Mouse (Mus musculus): ENCODE measurements around the gene Usp32.
A peak's percentile ranks its signal among the peaks of the same experiment; 100 is the strongest.
"Not testable (repeated sequence)": the region's sequence is repeated elsewhere in the genome, so short reads cannot be mapped to it uniquely, and the experiment has no call there.

Usp32 gene

GRCm38 (mm10) chr11:85139581-85140540, at the start of gene Usp32:
Gene Usp32 (minus strand): TSS chr11:85140161.
- DNase-seq = peak; percentile 97

DNA sequence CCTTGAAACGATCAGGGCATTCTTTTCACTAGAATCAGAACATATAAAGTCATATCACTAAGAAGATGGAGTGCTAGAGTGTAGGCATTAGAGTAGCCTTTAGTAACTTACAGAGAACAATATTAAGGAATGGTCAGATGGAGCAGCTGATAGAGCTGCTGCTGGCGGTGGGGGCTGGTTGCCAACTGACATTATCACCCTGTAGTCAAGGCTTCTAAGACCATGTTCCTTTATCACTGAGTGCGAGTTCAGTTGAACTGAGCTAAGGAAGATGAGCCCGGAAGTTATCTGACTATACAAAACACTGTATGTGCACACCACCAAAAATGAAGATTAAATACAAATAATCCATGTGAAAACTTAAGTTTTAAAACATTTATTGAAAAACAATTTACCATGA, 49.1 kb upstream of the Usp32 start:
- DNase-seq = no peak

- no peak for DNase-seq
Measured at GRCm38 (mm10) chr11:85184839-85185238, 44.9 kb upstream of the Usp32 start.

DNA sequence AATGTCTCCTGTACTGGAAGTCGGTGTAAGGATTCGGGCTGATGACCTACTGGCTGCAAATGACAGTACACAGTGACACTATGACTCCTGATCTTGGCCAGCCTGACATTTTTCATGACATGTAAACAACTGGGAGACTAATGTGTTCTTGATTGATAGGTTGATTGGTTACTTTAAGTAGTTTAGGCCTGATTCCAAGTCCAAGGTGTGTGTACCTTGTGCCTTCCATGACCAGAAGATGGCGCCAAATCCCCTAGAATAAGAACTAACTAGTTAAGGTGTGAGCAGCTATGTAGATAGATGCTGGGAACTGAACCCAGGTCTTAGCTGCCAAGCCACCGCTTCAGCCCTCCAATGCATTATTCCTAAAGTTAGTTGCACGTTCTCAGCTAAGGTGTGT, 44.1 kb upstream of the Usp32 start:
- no peak for DNase-seq

- DNase-seq = no peak
Measured at GRCm38 (mm10) chr11:85183284-85183779, 43.4 kb upstream of the Usp32 start.

- DNase-seq = peak; percentile 76
Measured at GRCm38 (mm10) chr11:85182617-85183283, 42.8 kb upstream of the Usp32 start.

DNA sequence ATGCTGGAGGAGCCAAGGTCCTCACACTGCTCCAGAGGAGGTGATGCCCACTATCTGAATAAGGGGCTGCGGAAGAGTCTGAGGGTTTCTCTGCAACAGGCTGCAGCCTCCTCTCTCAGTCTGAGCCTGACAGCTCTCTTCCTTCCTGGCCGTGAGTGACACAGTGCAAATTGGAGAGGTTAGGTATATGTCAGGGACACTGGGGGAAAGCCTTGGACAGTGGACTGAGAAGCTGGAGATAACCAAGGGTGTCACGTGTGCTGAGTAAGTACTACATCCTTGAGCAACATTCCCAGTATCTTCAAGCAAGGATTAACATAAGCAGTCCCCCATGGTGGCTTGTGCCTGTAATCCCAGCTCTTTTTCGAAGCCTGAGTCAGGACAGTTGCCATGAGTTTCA, 38.5 kb upstream of the Usp32 start:
- no peak for DNase-seq

GRCm38 (mm10) chr11:85177761-85178160, 37.8 kb upstream of the Usp32 start:
- no peak for DNase-seq

DNA sequence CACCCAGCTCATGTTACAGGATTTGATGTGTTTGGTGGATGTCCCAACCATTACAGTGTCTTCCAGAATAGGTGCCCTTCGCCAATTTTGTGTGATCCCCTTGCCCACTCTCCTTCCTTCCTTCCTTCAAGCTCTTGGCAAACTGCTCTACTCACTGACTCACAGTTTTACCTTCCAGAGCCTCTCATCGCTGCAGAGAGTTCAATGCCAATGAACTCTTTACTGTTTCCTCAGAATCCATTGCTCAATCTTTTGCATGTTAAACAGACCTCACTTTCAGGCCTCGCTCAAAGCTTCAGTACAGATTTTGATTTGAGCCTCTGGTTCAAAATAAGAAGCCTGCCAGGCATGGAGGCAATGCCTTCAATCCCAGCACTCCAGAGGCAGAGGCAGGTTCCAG, 36.0 kb upstream of the Usp32 start:
- no peak for DNase-seq

- DNase-seq = no peak
Measured at GRCm38 (mm10) chr11:85170833-85171232, 30.9 kb upstream of the Usp32 start.

DNA sequence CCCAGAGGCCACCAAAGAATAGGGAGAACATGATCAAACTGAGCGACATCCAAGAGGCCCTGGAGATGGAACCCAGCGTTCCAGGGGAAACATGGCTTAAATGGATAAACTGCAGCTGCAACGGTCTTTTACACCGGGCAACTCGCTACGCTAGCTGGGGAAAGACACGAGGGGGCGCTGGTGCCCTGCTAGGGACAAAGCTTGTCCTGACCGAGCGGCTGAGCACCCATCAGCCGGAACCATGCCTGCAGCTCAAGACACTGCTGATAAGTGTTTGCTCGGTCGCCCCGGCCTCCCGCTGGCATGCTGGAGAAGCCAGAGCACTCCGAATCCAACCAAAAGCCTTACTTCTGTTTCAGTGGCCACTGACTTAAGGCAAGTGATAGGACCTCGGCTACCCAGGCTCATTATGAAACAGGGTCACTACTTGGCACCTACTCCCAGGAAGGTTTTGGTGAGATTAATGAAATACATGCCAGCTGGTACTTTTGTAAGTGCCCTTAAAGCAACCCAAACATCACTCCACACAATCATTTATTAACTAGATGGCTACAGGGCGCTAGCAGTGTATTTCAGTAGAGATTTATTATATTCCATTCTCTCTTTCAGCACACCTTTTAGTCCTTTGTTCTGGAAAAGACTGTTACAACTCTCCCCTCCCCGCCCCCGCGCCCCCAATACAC, 30.2 kb upstream of the Usp32 start, which contains the start of gene 1700125H20Rik:
Gene 1700125H20Rik, plus strand, starts transcription at position 347 of the 683 bp plus-strand sequence.
- DNase-seq = peak; percentile 82

- DNase-seq = no peak
Measured at GRCm38 (mm10) chr11:85167503-85167902, 27.5 kb upstream of the Usp32 start.

- DNase-seq = no peak
Measured at GRCm38 (mm10) chr11:85164371-85164770, 24.4 kb upstream of the Usp32 start.

DNA sequence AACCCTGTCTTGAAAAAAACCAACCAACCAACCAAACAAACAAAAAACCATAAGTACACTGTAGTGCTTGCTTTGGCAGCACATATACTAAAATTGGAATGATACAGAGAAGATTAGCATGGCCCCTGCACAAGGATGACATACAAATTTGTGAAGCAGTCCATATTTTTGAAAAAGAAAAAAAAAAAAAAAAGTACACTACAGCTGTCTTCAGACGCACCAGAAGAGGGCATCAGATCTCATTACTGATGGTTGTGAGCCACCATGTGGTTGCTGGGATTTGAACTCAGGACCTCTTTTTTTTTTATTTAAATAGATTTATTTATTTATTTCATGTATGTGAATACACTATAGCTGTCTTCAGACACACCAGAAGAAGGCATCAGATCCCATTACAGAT, 23.1 kb upstream of the Usp32 start:
- DNase-seq = not testable (repeated sequence)

DNA sequence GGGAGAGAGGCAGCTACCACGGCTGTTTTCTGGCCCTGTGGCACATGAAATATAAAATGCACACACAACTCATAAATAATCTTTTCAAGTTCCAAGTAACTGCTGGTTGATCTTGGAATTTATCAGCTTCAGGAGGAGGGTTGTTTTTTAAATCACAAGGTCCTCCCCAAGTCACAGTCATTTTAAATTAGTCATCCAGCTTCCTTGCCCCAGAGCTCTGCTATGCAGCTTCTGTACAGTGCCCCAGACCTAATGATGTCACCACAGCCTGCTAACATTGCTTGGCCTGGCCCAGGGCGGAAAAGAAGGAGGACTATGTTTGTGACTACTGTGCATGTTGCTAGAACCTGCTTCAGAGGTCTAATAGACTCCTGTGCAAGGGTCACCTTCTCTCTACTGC, 17.3 kb upstream of the Usp32 start:
- DNase-seq = no peak

DNA sequence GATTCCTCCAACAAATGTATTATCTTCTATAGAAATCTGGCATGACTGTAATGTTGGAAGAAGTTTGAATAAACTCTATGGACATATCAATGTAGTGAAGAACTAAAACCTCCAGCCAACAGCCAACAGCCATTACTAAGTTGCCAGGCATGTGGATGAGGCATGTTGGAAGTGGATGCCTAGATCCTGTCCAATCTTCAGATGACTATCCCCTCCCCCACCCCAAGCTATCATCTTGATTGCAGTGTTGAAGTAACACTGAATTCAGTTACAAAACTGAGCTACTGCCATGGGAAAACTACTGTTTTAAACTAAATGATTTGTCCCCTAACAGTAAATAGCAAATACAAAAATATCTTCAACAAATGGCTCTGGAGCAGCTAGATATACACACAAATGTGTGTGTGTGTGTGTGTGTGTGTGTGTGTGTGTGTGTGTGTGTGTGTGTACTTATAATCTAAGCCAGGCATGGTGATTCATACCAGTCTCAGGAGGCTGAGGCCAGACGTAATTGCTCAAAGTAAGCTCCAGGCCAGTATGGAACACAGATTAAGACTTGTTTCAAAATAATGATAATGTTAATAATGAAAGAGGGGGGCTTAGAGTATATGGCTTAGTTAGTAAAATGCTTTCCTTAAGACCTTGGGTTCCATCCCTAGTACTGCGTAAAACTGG, 12.4 kb upstream of the Usp32 start:
- no peak for DNase-seq

GRCm38 (mm10) chr11:85138776-85139474, 1.0 kb downstream of the Usp32 start:
- DNase-seq = peak; percentile 12

- DNase-seq = no peak
Measured at GRCm38 (mm10) chr11:85131542-85131941, 8.4 kb downstream of the Usp32 start.

- no peak for DNase-seq
Measured at GRCm38 (mm10) chr11:85128883-85129282, 11.1 kb downstream of the Usp32 start.

- DNase-seq = no peak
Measured at GRCm38 (mm10) chr11:85126257-85127102, 13.5 kb downstream of the Usp32 start.
